Mouse (Mus musculus) CH12.LX (cell line): ENCODE data around the gene Clic5. TPM values are rescaled to one million over a fixed set of nuclear protein-coding genes. Genes with fewer than 3 reads are reported as not detected.

Experiments used
- DNase-seq: peaks from one replicate; pipeline ENCODE4 v3.0.0-alpha.2; 2013; ENCODE audit errors: extremely low read depth
- H3K27ac ChIP-seq: 2 replicates; pipeline ENCODE4 v1.5.1; 2012; ENCODE audit warnings: low read depth, mild to moderate bottlenecking, control low read depth, moderate library complexity; ENCODE audit not compliant: insufficient read depth
- H3K27me3 ChIP-seq: replicated peaks from 2 replicates; pipeline ENCODE3; 2012; ENCODE audit warnings: inconsistent platforms
- H3K36me3 ChIP-seq, 2 experiments: replicated peaks in 1 of 2; 2 replicates each; pipeline versions ENCODE3 to v1.6.1; 2012; ENCODE audit warnings: inconsistent platforms in 1 of 2, low read length in 1 of 2, mild to moderate bottlenecking in 1 of 2, mixed read lengths in 1 of 2, moderate library complexity in 1 of 2; ENCODE audit not compliant: control insufficient read depth in 1 of 2, insufficient read depth in 1 of 2
- H3K4me1 ChIP-seq, 2 experiments: 2 replicates each; pipeline ENCODE4 v1.6.1; 2012; ENCODE audit warnings: inconsistent platforms in 1 of 2, moderate library complexity in 1 of 2; ENCODE audit not compliant: insufficient read depth in 2 of 2, control insufficient read depth in 1 of 2
- H3K4me2 ChIP-seq: 2 replicates; pipeline ENCODE4 v1.6.1; 2012; ENCODE audit warnings: low read depth, mild to moderate bottlenecking, control low read depth; ENCODE audit not compliant: poor library complexity, insufficient read depth, severe bottlenecking
- H3K4me3 ChIP-seq, 3 experiments: fragments of 150-350 bp in 1 of 3; sonication (generic) in 1 of 3; replicated peaks in 1 of 3; 2 replicates each; pipeline versions ENCODE3 to v1.5.1; 2011 to 2012; ENCODE audit warnings: low read depth in 2 of 3, low read length in 2 of 3, mild to moderate bottlenecking in 2 of 3, moderate library complexity in 2 of 3, control low read depth in 1 of 3, improper control_type of control experiment in 1 of 3, inconsistent platforms in 1 of 3, mixed read lengths in 1 of 3; ENCODE audit not compliant: poor library complexity in 1 of 3
- H3K79me2 ChIP-seq: replicated peaks from 2 replicates; pipeline ENCODE4 v1.6.1; 2012; ENCODE audit warnings: mild to moderate bottlenecking, moderate library complexity; ENCODE audit not compliant: control insufficient read depth, poor library complexity, insufficient read depth, severe bottlenecking; ENCODE audit errors: extremely low read depth
- H3K9ac ChIP-seq: 2 replicates; pipeline ENCODE4 v1.6.1; 2012; ENCODE audit warnings: low read depth, mild to moderate bottlenecking, control low read depth, moderate library complexity; ENCODE audit not compliant: insufficient read depth
- H3K9me3 ChIP-seq: replicated peaks from 2 replicates; pipeline ENCODE3; 2012; ENCODE audit warnings: low read length, inconsistent platforms, mixed read lengths
- BHLHE40 ChIP-seq: IDR thresholded peaks from 2 replicates; pipeline ENCODE4 v1.6.1; 2011; ENCODE audit warnings: mild to moderate bottlenecking, low read depth, low read length, improper control_type of control experiment
- CHD1 ChIP-seq: IDR thresholded peaks from 2 replicates; pipeline ENCODE4 v1.6.1; 2012; ENCODE audit warnings: low read depth, low read length, improper control_type of control experiment, inconsistent platforms
- CTCF ChIP-seq, 2 experiments: IDR thresholded peaks in 1 of 2; conservative IDR thresholded peaks in 1 of 2; 2 replicates each; pipeline ENCODE4 v1.5.1; 2011 to 2012; ENCODE audit warnings: low read depth in 2 of 2, low read length in 2 of 2, improper control_type of control experiment in 1 of 2, inconsistent platforms in 1 of 2, mild to moderate bottlenecking in 1 of 2, moderate library complexity in 1 of 2
- E2F4 ChIP-seq: IDR thresholded peaks from 2 replicates; pipeline ENCODE4 v1.6.1; 2011; ENCODE audit warnings: low read depth, low read length, improper control_type of control experiment; ENCODE audit not compliant: insufficient replicate concordance
- ELF1 ChIP-seq: IDR thresholded peaks from 2 replicates; pipeline ENCODE4 v1.6.1; 2014; ENCODE audit warnings: low read depth, mild to moderate bottlenecking, inconsistent platforms, low read length, improper control_type of control experiment
- EP300 ChIP-seq: IDR thresholded peaks from 2 replicates; pipeline ENCODE4 v1.6.1; 2011; ENCODE audit warnings: low read length, improper control_type of control experiment
- ETS1 ChIP-seq: conservative IDR thresholded peaks from 2 replicates; pipeline ENCODE4 v1.6.1; 2012; ENCODE audit warnings: low read depth, mild to moderate bottlenecking, inconsistent platforms, low read length, improper control_type of control experiment, moderate library complexity
- HCFC1 ChIP-seq: IDR thresholded peaks from 2 replicates; pipeline ENCODE4 v1.6.1; 2012; ENCODE audit warnings: low read depth, mild to moderate bottlenecking, inconsistent platforms, low read length, improper control_type of control experiment
- IRF4 ChIP-seq: IDR thresholded peaks from 2 replicates; pipeline ENCODE4 v1.6.1; 2014; ENCODE audit warnings: low read depth, mild to moderate bottlenecking, inconsistent platforms, low read length, improper control_type of control experiment
- JUN ChIP-seq: IDR thresholded peaks from 2 replicates; pipeline ENCODE4 v1.6.1; 2011; ENCODE audit warnings: low read depth, mild to moderate bottlenecking, low read length, improper control_type of control experiment, moderate library complexity; ENCODE audit not compliant: insufficient read depth
- KAT2A ChIP-seq: IDR thresholded peaks from 2 replicates; pipeline ENCODE4 v1.6.1; 2012; ENCODE audit warnings: low read length, improper control_type of control experiment, inconsistent platforms; ENCODE audit not compliant: insufficient replicate concordance
- MAZ ChIP-seq: IDR thresholded peaks from 2 replicates; pipeline ENCODE4 v1.6.1; 2012; ENCODE audit warnings: low read depth, mild to moderate bottlenecking, inconsistent platforms, low read length, improper control_type of control experiment, moderate library complexity
- NRF1 ChIP-seq: IDR thresholded peaks from 2 replicates; pipeline ENCODE4 v1.6.1; 2014; ENCODE audit warnings: low read depth, mild to moderate bottlenecking, inconsistent platforms, low read length, improper control_type of control experiment, moderate library complexity
- POLR2A ChIP-seq: IDR thresholded peaks from 2 replicates; pipeline ENCODE4 v1.6.1; 2011; ENCODE audit warnings: low read depth, mild to moderate bottlenecking, improper control_type of control experiment, low read length
- POLR2AphosphoS2 ChIP-seq: IDR thresholded peaks from 2 replicates; pipeline ENCODE4 v1.6.1; 2011; ENCODE audit warnings: low read depth, low read length, improper control_type of control experiment
- RAD21 ChIP-seq: IDR thresholded peaks from 2 replicates; pipeline ENCODE4 v1.6.1; 2011; ENCODE audit warnings: low read depth, mild to moderate bottlenecking, low read length, improper control_type of control experiment, moderate library complexity
- SIN3A ChIP-seq: IDR thresholded peaks from 2 replicates; pipeline ENCODE4 v1.6.1; 2012; ENCODE audit warnings: low read length, improper control_type of control experiment, inconsistent platforms
- TBP ChIP-seq: conservative IDR thresholded peaks from 2 replicates; pipeline ENCODE4 v1.6.1; 2011; ENCODE audit warnings: low read depth, low read length, improper control_type of control experiment
- USF1 ChIP-seq: IDR thresholded peaks from 2 replicates; pipeline ENCODE4 v1.6.1; 2014; ENCODE audit warnings: low read depth, mild to moderate bottlenecking, inconsistent platforms, low read length, improper control_type of control experiment
- ZKSCAN1 ChIP-seq: IDR thresholded peaks from 2 replicates; pipeline ENCODE4 v1.6.1; 2012; ENCODE audit warnings: low read depth, inconsistent platforms, low read length, improper control_type of control experiment, borderline replicate concordance
- ZMIZ1 ChIP-seq: IDR thresholded peaks from 2 replicates; pipeline ENCODE4 v1.6.1; 2012; ENCODE audit warnings: low read depth, mild to moderate bottlenecking, inconsistent platforms, low read length, improper control_type of control experiment
- ZNF384 ChIP-seq: IDR thresholded peaks from 2 replicates; pipeline ENCODE4 v1.6.1; 2012; ENCODE audit warnings: low read depth, low read length, improper control_type of control experiment, inconsistent platforms
- dilution Hi-C: fragments of 300-500 bp; cut with MboI; formaldehyde crosslinking; loops from 2 replicates; pipeline ENCODE4 v1.14.3; 2020; ENCODE audit warnings: low sequenced_read_pairs; ENCODE audit not compliant: extremely low pct_unique_long_range_greater_than_20kb, extremely low pct_ligation_motif_present
- in situ Hi-C: fragments of 300-500 bp; cut with MboI; formaldehyde crosslinking; loops from 3 replicates; pipeline ENCODE4 v1.14.3; 2019; ENCODE audit warnings: low sequenced_read_pairs, low pct_ligation_motif_present, low pct_unique_long_range_greater_than_20kb, mixed read lengths
- polyA plus RNA-seq: library from polyadenylated mRNA; unstranded; fragments of >175 nt; gene quantifications from 2 replicates; pipeline ENCODE4 v1.2.1, GENCODE M21; 2012; ENCODE audit warnings: low read depth; ENCODE audit not compliant: insufficient read length
- total RNA-seq, 2 experiments: library from RNA; depleted of rRNA; stranded (reverse); fragments of 300-350 nt in 1 of 2; fragments of >200 nt in 1 of 2; gene quantifications; 2 replicates each; pipeline ENCODE4 v1.2.3; 2012 to 2014

The Clic5 gene
- total and polyA plus RNA-seq, 3 experiments, result not detected

GRCm38 (mm10) chr17:44244096-44244495 is 55.7 kb downstream of the Clic5 start:
- TF ChIP-seq NRF1 (no peak), CHD1 (no peak), ETS1 (no peak), USF1 (no peak), JUN (no peak), MAZ (no peak), ZMIZ1 (no peak), HCFC1 (no peak), KAT2A (no peak), IRF4 (no peak), EP300 (no peak), BHLHE40 (no peak), TBP (no peak), RAD21 (no peak), E2F4 (no peak), POLR2AphosphoS2 (no peak), POLR2A (no peak), ZKSCAN1 (no peak), ELF1 (no peak)
- TF ChIP-seq, all 38 proteins: peak for 0
- peaks cover 5% of the 10 kb centered on the region for H3K9me3 ChIP-seq
- peaks cover 46% of the 10 kb centered on the region for H3K27me3 ChIP-seq
- H3K4me3 ChIP-seq, result no peak overlapping the region
- no peak overlapping the region for H3K9ac ChIP-seq
- peaks cover 0 to 7% of the 10 kb centered on the region in 2 experiments; a peak in 2 of 4 replicates for H3K4me1 ChIP-seq
- in situ Hi-C loops (no loop called here), dilution Hi-C loops (no loop called here)
- H3K4me2 ChIP-seq, result no peak overlapping the region
- H3K79me2 ChIP-seq, result no peaks in the 10 kb centered on the region
- H3K27ac ChIP-seq, result no peak overlapping the region
- no peak for DNase-seq
- no peaks in the 10 kb centered on the region for H3K36me3 ChIP-seq

- Histone ChIP-seq H3K9me3 (peaks cover 5% of the 10 kb centered on the region), H3K4me1 (peaks cover 0 to 2% of the 10 kb centered on the region in 2 experiments; a peak in 2 of 4 replicates)
- dilution Hi-C loops, result no loop called here
These were observed 56.2 kb downstream of the Clic5 start for GRCm38 (mm10) chr17:44244625-44245024.

More at GRCm38 (mm10) chr17:44244625-44245024, 56.2 kb downstream of the Clic5 start:
- H3K4me3 ChIP-seq, result no peak overlapping the region
- no peak overlapping the region for H3K4me2 ChIP-seq
- no peak overlapping the region for H3K27ac ChIP-seq
- no peaks in the 10 kb centered on the region for H3K36me3 ChIP-seq
- peaks cover 51% of the 10 kb centered on the region for H3K27me3 ChIP-seq
- H3K79me2 ChIP-seq, result no peaks in the 10 kb centered on the region
- in situ Hi-C loops, result no loop called here
- no peak overlapping the region for H3K9ac ChIP-seq
- TF ChIP-seq CTCF (conservative IDR thresholded peaks at IDR 0.05 in 1 of 2, IDR thresholded peaks at IDR 0.05 in 1 of 2; ENCODE audit: low read depth in 2 of 2, low read length in 2 of 2) (peak in 1 of 2 experiments; percentile 13; a peak in 1 of 4 replicates), CHD1 (no peak), ZNF384 (no peak), ZMIZ1 (no peak), KAT2A (no peak), SIN3A (no peak)
- DNase-seq, result no peak
